In genomic region chr9:44607306-44607705, GRCm38 (mm10) we compare ENCODE assay signal across 11 mouse cellular contexts. TPM values are rescaled to one million over a fixed set of nuclear protein-coding genes. Genes with fewer than 3 reads are reported as not detected.
DNase-seq lines count a peak whose midpoint lies in the region; ATAC-seq and TF ChIP-seq lines count a peak whose summit lies in the region.
"Had no signal": no experiment of that assay in that cellular context is flagged by ENCODE, and none has a peak within 500 bp of the region (broad histone marks: within the 10 kb centered on the region; RNA-seq: fewer than 3 reads in every experiment).

No protein-coding gene starts in this region.

- H3K4me1 ChIP-seq in heart, embryonic 11.5 days (ENCODE audit: control insufficient read depth, insufficient read depth, low read length) = peaks cover 12% of the 10 kb centered on the region
- H3K4me1 ChIP-seq in ES-Bruce4 (ENCODE audit: control insufficient read depth, insufficient read depth, low read length) = no peaks in the 10 kb centered on the region
- H3K4me1 ChIP-seq in hindbrain, embryonic 11.5 days (replicated peaks; ENCODE audit: control insufficient read depth, insufficient read depth, low read length) = peaks cover 4% of the 10 kb centered on the region; the same call in 1 of the 2 replicates
- peaks cover 24% of the 10 kb centered on the region for H3K4me1 ChIP-seq in liver, embryonic 16.5 days (ENCODE audit: control insufficient read depth, low read depth, low read length)

- TF ChIP-seq EP300 in ES-Bruce4 (IDR thresholded peaks at IDR 0.05; ENCODE audit: insufficient read depth, low read depth, low read length) = no peak

- ATAC-seq in heart, embryonic 11.5 days (replicated peaks; ENCODE audit: insufficient number of reproducible peaks, low FRiP score, low TSS enrichment) = no peak
- ATAC-seq in hindbrain, embryonic 11.5 days (ENCODE audit: low FRiP score) = no peak
- no peak for ATAC-seq in liver, embryonic 16.5 days (ENCODE audit: low read depth)

- no peaks in the 10 kb centered on the region for H3K27me3 ChIP-seq in heart, embryonic 11.5 days (ENCODE audit: control insufficient read depth, insufficient read depth, low read length)
- no peaks in the 10 kb centered on the region for H3K27me3 ChIP-seq in ES-Bruce4 (ENCODE audit: control insufficient read depth, insufficient read depth, low read length, poor library complexity, severe bottlenecking)
- no peaks in the 10 kb centered on the region for H3K27me3 ChIP-seq in hindbrain, embryonic 11.5 days (ENCODE audit: control insufficient read depth, insufficient read depth, low read length)
- no peaks in the 10 kb centered on the region for H3K27me3 ChIP-seq in liver, embryonic 16.5 days (ENCODE audit: control insufficient read depth, insufficient read depth, low read depth, low read length)

- no peak for DNase-seq in heart, postnatal 14 days
- no peak for DNase-seq in hindbrain, embryonic 11.5 days (ENCODE audit: low spot score)
- no peak for DNase-seq in testis, postnatal 14 days (ENCODE audit: low spot score)
- no peak for DNase-seq in left cerebral cortex, adult 8-10 months (ENCODE audit: low spot score in 2 of 2)
- DNase-seq in cerebellum, adult 18-20 months = no peak
- DNase-seq: adrenal gland, postnatal 14 days; kidney, postnatal 4 days had no signal

- H3K36me3 ChIP-seq in heart, embryonic 11.5 days (ENCODE audit: control insufficient read depth, insufficient read depth, low read length) = peaks cover 18% of the 10 kb centered on the region
- peaks cover 40% of the 10 kb centered on the region for H3K36me3 ChIP-seq in ES-Bruce4 (ENCODE audit: control insufficient read depth, insufficient read depth, low read length, poor library complexity, severe bottlenecking)
- peaks cover 3% of the 10 kb centered on the region; the same call in 1 of the 2 replicates for H3K36me3 ChIP-seq in hindbrain, embryonic 11.5 days (ENCODE audit: control insufficient read depth, insufficient read depth, low read length)
- H3K36me3 ChIP-seq in liver, embryonic 16.5 days (ENCODE audit: control insufficient read depth, insufficient read depth) = peaks cover 32% of the 10 kb centered on the region

- no peak overlapping the region for H3K27ac ChIP-seq in heart, embryonic 11.5 days (ENCODE audit: low read depth, low read length)
- no peak overlapping the region for H3K27ac ChIP-seq in ES-Bruce4 (ENCODE audit: insufficient read depth, low read length)
- no peak overlapping the region for H3K27ac ChIP-seq in hindbrain, embryonic 11.5 days (ENCODE audit: low read depth, low read length)
- no peak overlapping the region for H3K27ac ChIP-seq in liver, embryonic 16.5 days (ENCODE audit: low read length)

- no peak for TF ChIP-seq CTCF in ES-Bruce4 (IDR thresholded peaks at IDR 0.05; ENCODE audit: low read depth, low read length)

- intact Hi-C loops in heart, postnatal 14 days (cut with DNase I) = loop anchor here (5.0 kb wide), 1 partner anchor 35 kb away; no protein-coding TSS in a partner anchor

- peak overlapping the region; percentile 63 for H3K4me2 ChIP-seq in heart, embryonic 11.5 days
- H3K4me2 ChIP-seq in hindbrain, embryonic 11.5 days (replicated peaks; ENCODE audit: low read depth, low read length) = 0 out of 2 replicates have a peak overlapping the region, but pooled peaks have one; percentile 15
- H3K4me2 ChIP-seq in liver, embryonic 16.5 days (ENCODE audit: low read depth, low read length) = peak overlapping the region; percentile 6; the same call in 1 of the 2 replicates

- peak overlapping the region; percentile 8 for H3K4me3 ChIP-seq in heart, embryonic 11.5 days (ENCODE audit: low read depth, low read length)
- H3K4me3 ChIP-seq in ES-Bruce4 (ENCODE audit: low read depth, low read length) = no peak overlapping the region
- H3K4me3 ChIP-seq in hindbrain, embryonic 11.5 days (ENCODE audit: low read depth, low read length) = 0 out of 2 replicates have a peak overlapping the region, but pooled peaks have one; percentile 6
- no peak overlapping the region for H3K4me3 ChIP-seq in liver, embryonic 16.5 days (ENCODE audit: low read depth, low read length)

- no peaks in the 10 kb centered on the region for H3K9me3 ChIP-seq in heart, embryonic 11.5 days (replicated peaks; ENCODE audit: control insufficient read depth, low read length)
- H3K9me3 ChIP-seq in ES-Bruce4 (replicated peaks; ENCODE audit: control insufficient read depth, insufficient read depth, low read length, poor library complexity, severe bottlenecking) = no peaks in the 10 kb centered on the region
- no peaks in the 10 kb centered on the region for H3K9me3 ChIP-seq in hindbrain, embryonic 11.5 days (ENCODE audit: control insufficient read depth, low read length)
- H3K9me3 ChIP-seq in liver, embryonic 16.5 days (replicated peaks; ENCODE audit: control insufficient read depth, low read length) = no peaks in the 10 kb centered on the region

- 43% methylated on average over 4 of the region's 4 CpGs for WGBS in heart, embryonic 11.5 days (ENCODE audit: insufficient replicate concordance)
- WGBS in hindbrain, embryonic 11.5 days = 72% methylated on average over 4 of the region's 4 CpGs
- 69% methylated on average over 4 of the region's 4 CpGs for WGBS in liver, embryonic 16.5 days (ENCODE audit: insufficient replicate concordance)

- TF ChIP-seq POLR2A in ES-Bruce4 (IDR thresholded peaks at IDR 0.05; ENCODE audit: insufficient read depth, low read length) = no peak

- H3K9ac ChIP-seq in heart, embryonic 11.5 days (ENCODE audit: low read depth, low read length) = no peak overlapping the region
- H3K9ac ChIP-seq in ES-Bruce4 (ENCODE audit: low read depth, poor library complexity, severe bottlenecking) = 0 out of 2 replicates have a peak overlapping the region, but pooled peaks have one; percentile 40
- no peak overlapping the region for H3K9ac ChIP-seq in hindbrain, embryonic 11.5 days (ENCODE audit: low read depth, low read length)
- no peak overlapping the region for H3K9ac ChIP-seq in liver, embryonic 16.5 days (ENCODE audit: low read depth, low read length)

RNA-seq across cellular contexts. Expression of gene Ddx6, which starts 2.6 kb away (rescaled TPM):
- polyA plus RNA-seq in heart, embryonic 11.5 days (2014; fragmentation: Nextera tagmentation; extraction: Ambion mirVana) = 7.7 and 15.0 TPM in 2 replicates
- total RNA-seq in heart, postnatal 14 days (2021) = 10 to 100 TPM; 92.0 to 94.3 TPM
- polyA plus RNA-seq in ES-Bruce4 (2011; ENCODE audit: insufficient read depth, insufficient read length, low read depth, missing spikeins) = 165 and 176 TPM in 2 replicates
- 16.0 and 32.7 TPM in 2 replicates for polyA plus RNA-seq in hindbrain, embryonic 11.5 days (2014; fragmentation: Nextera tagmentation; extraction: Ambion mirVana)
- polyA plus RNA-seq in liver, embryonic 16.5 days (2015; fragmentation: Nextera tagmentation; extraction: Ambion mirVana) = 4.5 and 5.5 TPM in 2 replicates
- 100 to 1,000 TPM; 137 to 157 (median 145) TPM for total RNA-seq in left cerebral cortex, adult 8-10 months (2022)

RNA-seq across cellular contexts. Expression of gene Cxcr5, which starts 45.6 kb away (rescaled TPM):
- 0.06 TPM in 1 of 2 replicates, not detected in the other for polyA plus RNA-seq in heart, embryonic 11.5 days (2014; fragmentation: Nextera tagmentation; extraction: Ambion mirVana)
- under 1 TPM; 0.12 to 0.20 TPM for total RNA-seq in heart, postnatal 14 days (2021)
- polyA plus RNA-seq in ES-Bruce4 (2011; ENCODE audit: insufficient read depth, insufficient read length, low read depth, missing spikeins) = not detected in 2 replicates
- 0.11 and 0.48 TPM in 2 replicates for polyA plus RNA-seq in hindbrain, embryonic 11.5 days (2014; fragmentation: Nextera tagmentation; extraction: Ambion mirVana)
- 0.14 TPM in 1 of 2 replicates, not detected in the other for polyA plus RNA-seq in liver, embryonic 16.5 days (2015; fragmentation: Nextera tagmentation; extraction: Ambion mirVana)
- not detected for total RNA-seq in left cerebral cortex, adult 8-10 months (2022)
- polyA plus RNA-seq: C2C12 had no signal

Comparison
In these comparisons a context has a peak if more than half of its experiments do, and no peak if none do; other contexts are left out.
1. H3K4me2 ChIP-seq: peak in every context shown above with its lines; median percentile 63 in heart, embryonic 11.5 days; 15 in hindbrain, embryonic 11.5 days; 6 in liver, embryonic 16.5 days.
2. H3K4me3 ChIP-seq: peak in heart, embryonic 11.5 days (single experiment) and hindbrain, embryonic 11.5 days (single experiment); none in ES-Bruce4 (single experiment) and liver, embryonic 16.5 days (single experiment).